Mouse (Mus musculus) heart, postnatal 25 days (tissue): ENCODE data around the gene Taar1. TPM values are rescaled to one million over a fixed set of nuclear protein-coding genes. Genes with fewer than 3 reads are reported as not detected.

Experiments used
- DNase-seq: peaks from one replicate; pipeline ENCODE4 v3.0.0; 2022; ENCODE audit warnings: low spot score
- intact Hi-C: fragments of 180-260 bp; cut with DNase I; formaldehyde crosslinking; loops from one replicate; pipeline ENCODE4 v1.15.1; 2025
- total RNA-seq, 2 experiments: library from RNA; stranded (reverse); gene quantifications; 2 replicates each; pipeline ENCODE4 v1.2.3; 2021

Gene Taar1
- total RNA-seq: not detected

- DNase-seq: no peak
- intact Hi-C loops: no loop called here
Observed at GRCm38 (mm10) chr10:23920056-23920455, at the start of gene Taar1. Taar1 (plus strand) TSS chr10:23920356.

- no peak for DNase-seq
- intact Hi-C loops: no loop called here
Observed at GRCm38 (mm10) chr10:23880695-23881094, 39.5 kb upstream of the Taar1 start.

DNA sequence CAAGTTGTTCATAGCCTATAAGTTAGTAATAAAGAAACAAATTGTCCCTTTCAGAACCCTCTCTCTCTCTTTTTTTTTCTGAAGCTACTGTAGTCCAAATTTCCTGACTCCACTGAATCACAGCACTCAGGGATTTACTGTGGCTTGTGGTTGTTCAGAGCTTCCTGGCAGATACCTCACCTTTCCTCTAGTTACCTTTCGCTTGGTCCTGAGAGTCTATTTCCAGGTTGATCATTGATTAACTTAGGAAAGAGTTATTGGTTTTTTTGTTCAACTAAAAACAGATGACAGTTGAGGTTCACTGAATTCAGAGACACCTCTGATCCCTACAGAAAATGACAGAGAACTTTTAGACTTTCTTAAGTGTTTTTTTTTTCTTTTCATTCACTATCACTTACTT, 35.2 kb upstream of the Taar1 start:
- intact Hi-C loops: no loop called here
- DNase-seq: no peak

DNA sequence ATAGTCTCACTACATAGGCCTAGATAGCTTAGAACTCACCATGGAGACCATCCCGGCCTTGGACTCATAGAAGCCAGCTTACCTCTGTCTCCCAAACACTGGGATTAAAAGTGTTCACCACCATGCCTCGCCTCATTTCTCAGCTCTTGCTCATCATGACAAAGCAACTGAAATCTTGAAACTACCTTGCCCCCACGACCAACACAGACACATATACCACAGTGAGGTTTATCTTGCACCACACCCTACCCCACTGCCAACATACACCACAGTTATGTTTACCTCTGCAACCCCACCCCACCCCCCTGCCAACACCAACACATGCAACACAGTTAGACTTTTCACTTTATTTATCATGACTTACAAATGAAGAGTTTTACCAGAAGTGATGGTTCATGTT, 34.1 kb upstream of the Taar1 start:
- DNase-seq: no peak
- intact Hi-C loops: no loop called here

GRCm38 (mm10) chr10:23892987-23893386, 27.2 kb upstream of the Taar1 start:
- DNase-seq: no peak
- intact Hi-C loops: no loop called here

DNA sequence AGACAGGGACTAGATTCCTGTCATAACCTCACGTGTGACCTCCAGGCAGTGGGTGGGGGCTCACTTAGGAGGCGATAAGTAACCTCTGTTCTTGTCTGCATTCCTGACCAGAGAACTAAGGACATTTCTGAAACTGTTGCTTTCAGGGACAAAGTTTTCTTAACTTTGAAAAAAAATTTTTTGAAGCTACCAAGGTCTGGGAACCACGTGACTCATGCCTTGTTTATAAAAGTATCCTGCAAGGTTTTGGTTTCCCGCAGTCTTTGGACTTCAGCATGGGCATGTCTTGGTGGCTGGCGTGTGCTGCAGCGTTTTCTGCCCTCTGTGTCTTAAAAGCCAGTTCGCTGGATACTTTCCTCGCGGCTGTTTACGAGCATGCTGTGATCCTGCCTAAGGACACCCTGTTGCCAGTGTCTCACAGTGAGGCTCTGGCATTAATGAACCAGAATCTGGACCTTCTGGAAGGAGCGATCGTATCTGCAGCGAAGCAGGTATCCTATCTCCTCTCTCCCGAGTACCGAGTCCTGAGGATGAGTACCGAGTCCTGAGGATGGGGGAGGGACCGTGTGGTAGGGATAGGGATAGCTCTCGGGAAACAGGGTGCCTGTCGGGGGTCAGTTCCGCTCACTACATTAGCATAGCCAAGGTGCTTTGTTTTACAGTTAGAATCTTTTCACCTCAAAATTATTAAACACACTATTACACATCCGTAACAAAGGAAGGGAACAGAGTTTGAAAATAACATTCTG, 25.4 kb upstream of the Taar1 start, which contains the start of gene Vnn1:
Gene Vnn1 (plus strand): TSS at position 88 of the 749 bp plus-strand sequence.
- intact Hi-C loops: no loop called here
- DNase-seq: no peak

GRCm38 (mm10) chr10:23895376-23895775, 24.8 kb upstream of the Taar1 start:
- DNase-seq: no peak
- intact Hi-C loops: no loop called here

DNA sequence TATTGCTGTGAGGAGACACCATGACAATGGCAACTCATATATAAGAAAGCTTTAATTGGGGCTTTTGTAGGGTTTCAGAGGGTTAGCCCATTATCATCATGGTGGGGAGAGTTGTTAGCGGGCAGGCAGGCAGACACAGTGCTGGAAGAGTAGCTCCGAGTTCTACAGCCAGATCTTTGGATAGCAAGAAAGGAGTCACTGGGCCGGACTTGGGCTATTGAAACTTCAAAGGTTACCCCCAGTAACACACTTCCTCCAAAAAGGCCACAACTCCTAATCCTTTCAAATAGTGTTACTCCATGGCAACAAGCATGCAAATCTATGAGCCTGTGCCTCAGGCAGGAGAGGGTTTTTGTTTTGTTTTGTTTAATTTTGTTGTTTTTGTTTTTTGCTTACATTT, 19.0 kb upstream of the Taar1 start:
- no peak for DNase-seq
- intact Hi-C loops: no loop called here

- DNase-seq: no peak
- intact Hi-C loops: no loop called here
Observed at GRCm38 (mm10) chr10:23905661-23906060, 14.5 kb upstream of the Taar1 start.

DNA sequence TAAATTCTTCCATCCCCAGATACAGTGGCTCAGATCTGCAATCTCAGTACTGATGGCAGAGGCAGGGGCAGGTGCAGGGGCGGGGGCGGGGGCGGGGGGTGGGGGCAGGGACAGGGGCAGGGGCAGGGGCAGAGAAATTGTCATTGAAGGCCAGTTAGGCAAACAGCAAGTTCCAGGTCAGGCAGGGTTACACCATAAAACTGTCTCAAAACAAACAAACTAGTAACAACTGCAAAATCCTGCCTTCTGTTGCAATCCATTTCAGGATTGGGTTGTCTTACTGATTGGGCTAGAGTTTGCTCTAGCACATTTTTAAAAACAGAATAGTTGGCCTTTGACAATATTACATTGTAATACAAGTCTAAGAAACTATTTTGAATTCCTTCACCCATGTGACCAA, 2.3 kb downstream of the Taar1 start:
- intact Hi-C loops: no loop called here
- no peak for DNase-seq

DNA sequence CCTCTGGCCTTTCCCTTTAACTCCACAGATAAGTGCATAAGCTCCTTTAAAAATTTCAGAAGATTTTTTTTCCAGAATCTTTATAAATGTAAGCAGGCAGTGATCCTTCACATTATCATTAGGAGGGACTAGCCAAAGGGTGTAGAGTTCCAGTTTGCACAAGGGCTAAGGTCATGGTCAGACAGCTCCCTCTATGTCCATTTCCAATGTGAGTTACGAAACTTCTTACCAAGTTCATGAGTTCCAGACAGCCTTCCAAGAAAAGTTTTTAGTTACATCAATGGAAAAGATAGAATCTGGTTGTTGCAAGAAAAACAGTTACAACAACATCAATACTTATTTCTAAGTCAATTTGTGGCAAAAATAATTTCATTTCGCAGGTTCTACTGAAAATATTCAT, 3.8 kb downstream of the Taar1 start:
- intact Hi-C loops: no loop called here
- DNase-seq: no peak

DNA sequence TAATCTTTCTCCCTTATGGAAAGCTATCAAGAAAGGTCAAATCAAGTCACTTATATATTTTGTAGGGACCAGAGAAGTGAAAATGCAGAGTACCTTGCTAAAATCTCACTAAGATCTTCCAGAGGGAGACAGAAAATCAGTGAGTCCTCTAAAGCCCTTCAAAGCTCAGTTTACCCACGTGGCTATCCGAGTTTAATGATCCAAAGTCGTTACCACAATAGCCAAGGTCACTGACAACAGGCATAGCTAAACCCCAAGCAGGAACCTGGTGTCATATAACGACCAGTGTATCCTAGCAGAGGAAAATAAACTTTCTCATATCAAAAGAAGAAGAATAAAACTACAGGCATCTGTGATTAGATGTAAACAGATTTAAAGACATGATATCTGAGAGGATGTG, 17.5 kb downstream of the Taar1 start:
- intact Hi-C loops: no loop called here
- no peak for DNase-seq

GRCm38 (mm10) chr10:23938312-23938711, 18.2 kb downstream of the Taar1 start, which contains the start of gene Taar2:
Taar2 (plus strand) TSS chr10:23938572.
- no peak for DNase-seq
- intact Hi-C loops: no loop called here

DNA sequence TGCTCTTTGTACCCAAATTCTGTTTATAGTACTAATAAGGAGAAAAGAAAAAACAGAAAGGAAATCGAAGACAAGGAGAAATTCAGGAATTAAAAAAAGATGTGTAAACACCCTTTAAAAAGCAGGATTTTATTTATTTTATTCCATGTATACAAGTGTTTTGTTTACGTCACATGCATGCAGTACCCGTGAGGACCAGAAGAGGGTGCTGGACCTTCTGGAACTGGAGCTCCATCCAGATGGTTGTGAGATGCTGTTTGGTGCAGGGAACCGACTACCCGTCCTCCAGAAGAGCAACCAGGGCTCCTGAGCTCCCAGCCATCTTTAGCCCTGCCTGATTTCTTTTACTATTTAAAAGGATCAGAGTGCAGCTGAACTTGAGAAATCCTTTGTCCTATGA, 22.3 kb downstream of the Taar1 start:
- intact Hi-C loops: no loop called here
- no peak for DNase-seq

GRCm38 (mm10) chr10:23948026-23948425, 27.9 kb downstream of the Taar1 start:
- intact Hi-C loops: no loop called here
- no peak for DNase-seq

DNA sequence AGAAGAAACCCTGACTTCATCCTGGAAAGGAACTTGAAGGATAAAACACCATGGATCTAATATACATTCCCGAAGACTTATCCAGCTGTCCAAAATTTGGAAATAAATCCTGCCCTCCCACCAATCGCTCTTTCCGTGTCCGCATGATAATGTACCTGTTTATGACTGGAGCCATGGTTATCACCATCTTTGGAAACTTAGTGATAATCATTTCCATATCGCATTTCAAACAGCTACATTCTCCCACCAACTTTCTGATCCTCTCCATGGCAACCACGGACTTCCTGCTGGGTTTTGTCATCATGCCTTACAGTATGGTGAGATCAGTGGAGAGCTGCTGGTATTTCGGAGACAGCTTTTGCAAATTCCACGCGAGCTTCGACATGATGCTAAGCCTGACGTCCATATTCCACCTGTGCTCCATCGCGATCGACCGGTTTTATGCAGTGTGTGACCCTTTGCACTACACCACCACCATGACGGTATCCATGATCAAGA, 29.4 kb downstream of the Taar1 start, which contains the start of gene Taar3:
Gene Taar3 (plus strand): TSS at position 51 of the 498 bp plus-strand sequence.
- DNase-seq: no peak

DNA sequence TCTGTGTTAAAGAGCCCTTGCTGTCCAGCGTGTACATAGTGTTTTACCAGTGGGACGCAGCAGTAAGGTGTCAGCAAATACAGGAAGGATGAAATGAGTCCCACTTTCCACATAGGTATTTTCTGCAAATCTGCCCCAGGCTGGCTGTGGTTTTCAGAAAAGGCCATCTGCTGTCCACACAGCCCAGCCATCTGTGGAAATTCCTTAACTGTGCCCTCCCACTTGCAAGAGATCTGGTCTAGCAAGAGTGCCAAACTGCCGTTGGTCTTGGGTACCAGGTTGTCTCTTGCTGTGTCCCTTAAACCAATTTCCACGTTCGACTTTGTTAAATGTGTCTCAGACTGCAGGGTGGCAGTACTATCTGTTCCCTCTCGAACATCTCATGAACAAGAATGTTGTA, 31.6 kb downstream of the Taar1 start:
- intact Hi-C loops: no loop called here

More for the DNA sequence above, 29.4 kb downstream of the Taar1 start, which contains the start of gene Taar3:
- intact Hi-C loops: no loop called here

DNA sequence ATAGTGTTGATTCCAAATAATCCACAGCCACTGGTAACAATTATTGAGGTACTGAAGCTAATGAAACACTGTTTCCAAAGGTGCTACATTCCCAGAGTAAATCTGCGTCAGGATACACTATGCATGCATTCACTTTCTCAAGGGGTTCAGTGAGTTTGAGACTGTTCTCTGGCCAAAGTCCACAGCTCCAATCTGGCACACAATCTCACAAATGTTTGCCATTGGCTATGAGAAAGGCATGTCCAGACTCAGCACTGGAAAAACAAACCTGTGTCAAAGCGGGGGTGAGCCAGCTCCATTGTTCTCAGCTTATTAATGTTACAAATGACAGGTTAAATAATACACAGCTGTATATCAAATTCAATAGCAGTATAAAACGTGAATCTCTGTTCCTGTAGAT, 38.9 kb downstream of the Taar1 start:
- DNase-seq: no peak
- intact Hi-C loops: no loop called here

More for the DNA sequence above, 31.6 kb downstream of the Taar1 start:
- no peak for DNase-seq

DNA sequence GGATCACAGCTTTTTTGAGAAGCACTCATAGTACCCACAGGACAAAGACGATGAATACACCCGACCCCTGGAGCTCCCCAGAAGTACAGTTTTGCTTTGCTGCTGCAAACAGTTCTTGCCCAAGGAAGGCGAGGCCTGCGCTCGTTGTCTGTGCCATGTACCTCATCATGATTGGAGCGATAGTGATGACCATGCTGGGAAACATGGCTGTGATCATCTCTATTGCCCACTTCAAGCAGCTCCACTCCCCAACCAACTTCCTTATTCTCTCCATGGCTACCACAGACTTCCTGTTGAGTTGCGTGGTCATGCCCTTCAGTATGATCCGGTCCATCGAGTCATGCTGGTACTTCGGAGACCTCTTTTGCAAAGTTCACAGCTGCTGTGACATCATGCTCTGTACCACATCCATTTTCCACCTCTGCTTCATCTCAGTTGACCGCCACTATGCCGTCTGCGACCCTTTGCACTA, 40.3 kb downstream of the Taar1 start, which contains the start of gene Taar4:
Gene Taar4 (plus strand): TSS at position 51 of the 472 bp plus-strand sequence.
- intact Hi-C loops: no loop called here

GRCm38 (mm10) chr10:23963444-23963843, 43.3 kb downstream of the Taar1 start:
- no peak for DNase-seq
- intact Hi-C loops: no loop called here

More for the DNA sequence above, 40.3 kb downstream of the Taar1 start, which contains the start of gene Taar4:
- DNase-seq: no peak

DNA sequence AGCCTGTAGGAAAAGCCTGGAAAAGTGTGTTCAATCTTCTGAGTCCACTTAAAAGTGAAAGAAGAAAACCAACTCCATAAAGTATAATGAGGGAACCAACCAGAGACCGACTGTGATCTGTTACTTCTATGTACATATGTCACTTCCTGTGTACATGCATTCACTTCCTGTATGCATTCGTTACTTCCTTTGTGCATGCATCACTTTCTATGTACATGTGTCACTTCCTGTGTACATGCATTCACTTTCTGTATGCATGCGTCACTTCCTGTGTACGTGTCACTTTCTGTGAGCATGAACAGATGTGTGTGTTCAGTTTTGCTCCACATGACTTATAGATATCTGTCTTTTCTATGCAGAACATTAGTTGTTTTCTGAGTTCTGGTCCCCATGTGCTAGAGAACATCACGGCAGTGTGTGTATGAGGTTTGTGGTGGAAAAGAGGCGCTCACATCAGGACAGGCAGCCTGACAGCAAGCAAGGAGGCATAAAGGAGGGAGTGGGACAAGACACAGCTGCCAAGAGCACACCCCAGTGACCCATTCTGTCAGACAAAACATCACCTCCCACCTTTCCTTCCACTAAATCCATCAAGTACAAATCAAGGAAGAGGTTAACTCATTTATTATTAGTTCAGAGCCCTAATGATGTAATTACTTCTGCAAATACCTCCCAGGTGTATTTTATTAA, 44.9 kb downstream of the Taar1 start:
- DNase-seq: no peak
- intact Hi-C loops: no loop called here
